Mouse (Mus musculus): ENCODE measurements around the gene Nmrk1.

The Nmrk1 gene

DNA sequence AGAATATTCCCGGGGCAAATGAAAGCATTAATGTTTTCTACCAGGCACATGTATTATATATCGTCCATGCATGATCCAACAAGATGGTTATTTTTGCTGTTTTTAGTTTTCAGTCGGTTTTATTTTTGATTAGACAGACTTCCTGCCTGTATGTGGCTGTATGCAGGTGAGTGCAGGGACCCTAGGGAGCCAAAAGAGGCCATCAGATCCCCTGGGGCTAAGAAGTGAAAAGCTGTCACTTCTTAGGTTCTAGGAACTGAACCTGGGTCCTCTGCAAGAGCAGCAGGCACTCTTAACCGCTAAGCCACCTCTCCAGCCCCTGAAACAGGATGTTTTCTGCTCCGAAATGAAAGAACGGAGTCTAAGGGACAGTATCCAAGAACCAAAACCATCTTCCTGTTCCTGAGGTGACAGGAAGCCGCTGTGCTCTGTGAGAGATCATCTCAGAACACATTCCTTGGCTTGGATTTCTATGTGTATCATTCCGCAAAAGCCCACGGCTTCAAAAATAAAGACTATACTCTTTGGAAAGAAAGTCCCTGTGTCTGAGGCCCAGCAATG lies 16.0 kb upstream of the Nmrk1 start:
- DNase-seq (ENCODE audit: low spot score in 2 of 2), result no peak

- no peak for DNase-seq (ENCODE audit: low spot score in 2 of 2)
Measured at GRCm38 (mm10) chr19:18617504-18617903, 14.2 kb upstream of the Nmrk1 start.

DNA sequence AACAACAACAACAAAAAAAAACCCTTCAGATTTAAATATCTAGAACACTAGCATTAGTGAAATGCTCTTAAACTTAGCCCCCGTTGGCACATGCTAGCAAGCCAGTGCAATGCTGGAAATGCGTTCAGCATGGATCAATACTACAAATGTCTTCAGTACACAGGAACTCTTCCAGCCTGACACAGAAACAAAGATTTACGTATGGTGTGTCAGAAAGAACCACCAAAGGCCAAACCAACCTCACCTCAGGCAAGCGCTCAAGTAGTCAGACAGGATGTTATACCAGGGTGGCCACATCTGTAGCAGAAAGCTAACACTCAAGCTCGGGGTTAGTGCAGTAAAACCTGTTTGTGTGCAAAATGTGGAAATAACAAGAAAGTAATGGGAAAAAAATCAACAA lies 12.7 kb upstream of the Nmrk1 start:
- DNase-seq (ENCODE audit: low spot score in 2 of 2), result no peak

GRCm38 (mm10) chr19:18619691-18620090 lies 12.1 kb upstream of the Nmrk1 start:
- no peak for DNase-seq (ENCODE audit: low spot score in 2 of 2)

DNA sequence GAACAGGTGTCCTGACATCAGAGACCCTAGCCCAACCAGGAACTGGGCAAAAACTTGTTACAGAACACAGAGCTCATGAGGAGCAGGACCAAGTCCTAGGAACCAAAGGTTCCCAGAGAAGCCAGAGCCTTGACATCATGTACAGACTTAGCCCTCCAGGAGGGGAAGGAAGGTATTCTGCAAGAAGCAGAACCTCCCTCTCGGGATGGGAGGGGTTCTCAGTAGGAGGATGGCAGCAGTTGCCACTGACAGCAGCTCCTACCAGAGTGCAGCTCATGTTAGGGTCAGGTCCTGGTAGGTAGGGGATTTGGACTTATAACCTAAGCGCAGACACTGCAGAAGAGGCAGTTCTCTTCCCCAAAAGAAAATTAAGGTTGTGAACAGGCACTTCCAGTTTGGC lies 7.9 kb upstream of the Nmrk1 start:
- DNase-seq (ENCODE audit: low spot score in 2 of 2), result no peak

- no peak for DNase-seq (ENCODE audit: low spot score in 2 of 2)
Measured at GRCm38 (mm10) chr19:18629589-18629988, 2.2 kb upstream of the Nmrk1 start.

DNA sequence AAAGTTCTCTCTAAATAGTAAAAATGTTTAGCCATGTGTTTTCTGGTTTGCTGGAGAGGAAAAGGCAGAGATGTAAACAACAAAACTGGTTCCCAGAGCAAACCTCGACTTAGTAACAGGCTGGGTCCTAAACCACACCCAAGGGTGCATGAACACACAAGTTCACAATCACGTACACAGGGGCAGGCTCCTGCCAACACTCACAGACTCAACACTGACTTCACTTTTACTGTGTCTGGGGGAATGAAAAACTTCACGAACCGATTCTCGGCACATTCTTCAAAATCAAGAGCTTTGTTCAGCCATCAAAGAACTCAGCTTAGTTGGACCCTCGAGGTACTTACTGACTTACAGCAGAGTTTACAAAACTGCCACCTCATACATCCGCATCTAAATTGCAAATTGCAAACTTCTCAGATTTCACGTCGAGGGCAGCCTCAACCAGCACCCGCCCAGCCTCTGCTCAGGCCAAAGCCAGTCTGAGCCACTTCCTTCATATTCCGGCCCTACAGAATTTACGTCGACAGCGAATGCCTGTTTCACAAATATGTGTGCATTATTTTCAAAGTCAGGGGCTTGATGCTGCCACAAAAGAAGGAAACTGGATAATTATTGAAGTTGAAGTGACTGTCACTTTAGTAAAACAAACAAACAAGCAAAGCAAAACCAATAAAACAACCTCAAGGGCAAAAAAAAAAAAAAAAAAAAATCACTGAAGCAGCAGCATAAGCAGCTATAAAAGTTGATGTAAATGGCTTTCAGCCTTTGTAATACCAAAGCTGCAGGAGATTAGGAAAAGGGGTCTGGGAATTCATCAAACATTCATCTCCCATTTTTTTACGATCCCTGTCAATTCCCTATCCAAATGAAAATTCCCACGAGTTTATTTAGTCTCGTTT lies 1.3 kb upstream of the Nmrk1 start:
- DNase-seq (ENCODE audit: low spot score in 2 of 2), result no peak

DNA sequence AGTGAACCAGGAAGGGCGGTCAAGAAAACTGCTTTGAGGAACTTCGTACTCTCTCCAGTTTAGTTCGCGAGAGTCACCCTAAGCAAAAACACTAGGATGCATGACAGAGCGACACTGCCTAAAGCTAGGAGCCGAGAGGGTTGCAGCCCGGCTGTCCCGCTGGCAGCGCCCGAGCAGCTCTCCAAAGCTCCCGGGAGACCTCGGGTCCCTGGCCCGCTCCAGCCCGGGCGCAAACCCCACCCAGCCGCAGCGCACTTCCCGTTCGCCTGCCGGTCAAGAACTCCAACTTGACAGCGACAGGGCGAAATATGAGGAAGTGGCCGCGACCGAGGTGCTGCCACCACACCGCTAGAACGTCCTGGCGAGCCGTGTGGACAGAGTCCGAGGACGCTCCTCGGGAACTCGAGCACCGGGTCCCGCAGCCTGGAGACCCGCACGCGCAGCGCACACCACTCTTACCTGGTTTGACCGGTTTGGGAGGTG lies 548 bp upstream of the Nmrk1 start:
- DNase-seq (ENCODE audit: low spot score in 2 of 2), result peak in 1 of 2 experiments; percentile 39

- no peak for DNase-seq (ENCODE audit: low spot score in 2 of 2)
Measured at GRCm38 (mm10) chr19:18632231-18633185, 758 bp downstream of the Nmrk1 start.

DNA sequence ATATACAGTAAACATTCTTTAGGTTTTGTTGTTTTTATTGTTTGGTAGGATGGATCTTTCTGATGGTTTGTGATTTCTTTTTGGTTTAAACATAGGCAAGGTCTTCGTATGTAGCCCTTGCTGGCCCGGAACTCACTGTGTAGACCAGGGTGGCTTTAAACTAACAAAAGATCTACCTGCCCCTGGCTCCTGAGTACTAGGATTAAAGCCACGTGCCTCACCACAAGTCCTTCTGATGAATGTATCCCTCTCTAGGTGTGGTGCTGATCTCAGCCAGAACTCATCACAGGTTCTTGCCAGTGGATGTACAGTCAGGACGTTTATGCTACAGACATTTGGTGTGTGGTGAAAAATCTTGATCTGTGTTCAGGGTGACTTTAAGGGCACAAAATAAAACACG lies 6.2 kb downstream of the Nmrk1 start:
- DNase-seq (ENCODE audit: low spot score in 2 of 2), result no peak

DNA sequence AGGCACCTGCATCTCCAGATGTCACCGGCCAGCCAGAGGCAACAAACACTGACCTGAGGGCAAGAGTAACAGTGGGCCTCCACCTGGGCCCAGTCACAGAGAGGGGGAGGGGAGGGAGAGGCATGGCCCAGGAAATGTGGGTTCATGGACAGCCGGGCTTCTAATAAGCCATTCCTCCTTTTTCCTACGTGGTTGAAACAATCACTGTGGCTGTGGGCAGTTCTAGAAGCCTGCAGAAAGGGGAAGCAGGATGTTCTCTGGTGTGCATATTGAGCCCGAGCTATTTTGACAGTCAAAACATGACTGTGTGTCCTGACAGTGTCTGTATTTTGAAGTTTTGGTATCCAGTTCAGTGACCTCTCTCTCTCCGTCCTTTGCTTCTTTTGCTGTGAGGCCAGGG lies 7.2 kb downstream of the Nmrk1 start:
- no peak for DNase-seq (ENCODE audit: low spot score in 2 of 2)

GRCm38 (mm10) chr19:18639552-18639951 lies 7.8 kb downstream of the Nmrk1 start:
- no peak for DNase-seq (ENCODE audit: low spot score in 2 of 2)

- no peak for DNase-seq (ENCODE audit: low spot score in 2 of 2)
Measured at GRCm38 (mm10) chr19:18641001-18641400, 9.3 kb downstream of the Nmrk1 start.

GRCm38 (mm10) chr19:18643411-18643810 lies 11.7 kb downstream of the Nmrk1 start:
- DNase-seq (ENCODE audit: low spot score in 2 of 2), result no peak

DNA sequence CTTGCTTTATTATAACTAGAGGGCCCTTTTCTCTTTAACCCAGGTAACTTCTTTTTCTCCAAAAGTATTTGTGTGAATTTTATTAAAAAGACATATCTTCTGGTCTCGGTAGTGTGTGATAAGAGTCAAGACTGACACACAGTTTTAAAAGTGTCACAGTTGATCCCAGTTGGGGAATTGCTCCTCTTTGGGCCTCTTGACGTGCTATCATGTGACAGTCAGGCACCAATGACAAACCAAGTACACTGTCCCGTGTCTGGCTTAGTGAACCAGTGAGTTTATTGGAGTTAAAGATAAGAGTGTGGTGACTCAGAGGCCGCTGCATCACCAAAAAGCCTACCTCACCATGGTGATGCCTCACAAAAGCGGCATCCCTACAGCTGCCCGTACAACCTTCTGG lies 12.3 kb downstream of the Nmrk1 start:
- DNase-seq (ENCODE audit: low spot score in 2 of 2), result no peak

GRCm38 (mm10) chr19:18646397-18646796 lies 14.6 kb downstream of the Nmrk1 start:
- DNase-seq (ENCODE audit: low spot score in 2 of 2), result no peak

DNA sequence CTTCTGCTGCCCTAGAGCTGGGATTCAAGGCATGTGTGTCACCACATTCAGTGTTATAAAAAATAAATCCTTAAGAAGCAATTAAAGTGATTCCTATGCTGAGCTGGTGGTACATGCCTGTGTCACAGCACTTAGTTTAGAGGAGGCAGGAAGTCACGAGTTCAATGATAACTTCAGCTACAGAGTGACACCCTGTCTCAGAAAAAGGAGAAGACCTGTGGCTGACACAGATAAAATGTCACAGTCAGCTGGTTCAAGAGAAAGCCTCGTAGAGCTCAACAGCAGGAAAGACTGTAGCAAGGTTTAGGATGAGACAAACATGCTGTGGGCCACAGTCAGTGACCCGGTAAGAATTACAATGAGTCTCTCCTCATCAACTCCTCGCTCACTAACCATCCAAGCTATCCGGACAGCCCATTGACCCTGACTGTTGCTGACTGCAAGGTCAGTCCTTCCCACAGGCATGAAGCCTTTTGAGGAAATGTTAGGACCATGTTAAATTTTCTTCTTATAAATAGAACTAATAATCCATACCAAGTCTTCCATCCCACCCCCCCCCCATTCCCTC lies 15.2 kb downstream of the Nmrk1 start:
- no peak for DNase-seq (ENCODE audit: low spot score in 2 of 2)

DNA sequence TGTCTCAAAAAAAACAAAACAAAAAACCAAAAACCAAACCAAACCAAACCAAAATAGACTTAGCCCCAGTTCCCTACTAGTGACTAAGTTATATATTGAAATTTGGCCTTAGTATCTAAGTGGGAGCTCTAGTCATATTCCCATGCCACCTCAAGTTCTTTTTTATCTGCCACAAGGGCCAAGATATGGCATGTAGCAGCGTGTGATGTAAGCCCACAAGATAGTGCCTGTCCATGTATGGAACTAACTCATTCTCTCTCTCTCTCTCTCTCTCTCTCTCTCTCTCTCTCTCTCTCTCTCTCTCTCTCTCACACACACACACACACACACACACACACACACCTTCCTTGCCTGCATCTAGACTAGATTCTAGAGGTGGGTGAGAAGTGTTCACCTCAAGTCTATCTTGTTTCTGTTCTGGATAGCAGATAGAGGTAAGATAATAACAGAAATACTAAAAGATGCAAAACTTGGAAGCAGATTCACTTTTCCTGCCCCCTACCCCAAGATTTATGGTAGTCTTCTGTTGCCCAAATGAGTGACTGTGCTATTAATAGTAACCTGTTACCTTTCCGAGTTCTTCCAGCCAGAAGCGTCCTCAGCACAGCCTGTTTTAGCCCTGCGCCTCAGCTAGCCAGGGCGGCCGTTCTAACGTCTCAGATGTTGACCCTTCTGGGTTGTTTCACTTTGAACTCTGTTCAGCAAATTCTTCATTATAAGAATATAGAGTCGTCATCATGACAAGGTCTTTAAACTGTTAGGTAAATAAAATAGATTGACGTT lies 16.2 kb downstream of the Nmrk1 start:
- no peak for DNase-seq (ENCODE audit: low spot score in 2 of 2)

DNA sequence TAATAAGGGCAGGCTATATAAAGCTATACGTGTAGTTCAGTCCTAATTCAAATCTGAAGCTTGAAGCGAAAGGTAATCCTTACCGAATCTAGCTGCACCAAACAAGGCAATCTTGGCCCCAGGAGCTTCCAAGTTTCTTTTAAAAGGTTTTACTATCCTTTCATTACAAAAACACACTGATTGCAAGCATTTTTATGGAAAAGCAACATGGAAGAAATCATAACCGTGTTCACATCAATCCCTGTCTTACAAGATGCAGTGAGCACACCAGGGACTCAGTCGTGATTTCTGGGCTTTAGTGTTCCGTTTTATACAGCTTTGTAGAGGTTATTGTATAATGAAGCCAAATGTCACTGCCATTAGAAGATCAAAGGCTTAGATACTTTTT lies 16.8 kb downstream of the Nmrk1 start:
- DNase-seq (ENCODE audit: low spot score in 2 of 2), result no peak

DNA sequence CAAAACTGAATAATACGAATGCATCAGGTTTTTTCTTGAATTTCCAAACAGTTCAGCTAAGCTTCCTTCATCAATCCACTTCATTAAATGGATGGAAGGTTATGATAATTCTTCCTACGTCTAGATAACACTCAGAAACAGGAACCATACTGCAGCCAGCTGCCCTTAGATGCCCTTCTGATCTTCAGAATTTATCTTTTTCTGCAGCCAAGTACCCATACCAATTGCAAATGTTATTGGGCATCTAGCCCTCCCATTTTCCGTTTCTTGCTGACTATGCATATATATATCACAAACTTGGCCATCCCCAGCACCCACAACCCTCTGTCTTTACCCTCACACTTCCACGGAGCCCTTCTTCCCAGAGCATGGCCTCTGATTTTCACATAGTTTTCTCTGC lies 18.2 kb downstream of the Nmrk1 start:
- no peak for DNase-seq (ENCODE audit: low spot score in 2 of 2)

- DNase-seq (ENCODE audit: low spot score in 2 of 2), result no peak
Measured at GRCm38 (mm10) chr19:18650473-18650872, 18.7 kb downstream of the Nmrk1 start.

Measured in cerebellum, postnatal 4 days (tissue).